Mouse (Mus musculus) forebrain, postnatal 0 days (tissue): Measurements from ENCODE around the gene Acvr2b. TPM values are rescaled to one million over a fixed set of nuclear protein-coding genes. Genes with fewer than 3 reads are reported as not detected.
A peak's percentile ranks its signal among the peaks of the same experiment; 100 is the strongest.

Experiments used
- ATAC-seq: fragments of 200-750 bp; cut with Nextera tagmentation; 2 replicates; pipeline ENCODE4 v1.8.0; 2017; ENCODE audit warnings: mild to moderate bottlenecking, moderate library complexity
- DNase-seq: peaks from one replicate; pipeline ENCODE4 v3.0.0-alpha.2; 2015
- H3K27ac ChIP-seq: fragments of 300-500 bp; sonication (generic); 2 replicates; pipeline ENCODE4 v1.5.1; 2014; ENCODE audit warnings: low read depth, mild to moderate bottlenecking, antibody characterized with exemption, low read length, moderate library complexity, mixed read lengths
- H3K27me3 ChIP-seq: fragments of 300-500 bp; sonication (generic); 2 replicates; pipeline ENCODE4 v1.6.1; 2014; ENCODE audit warnings: mild to moderate bottlenecking, low read length, mixed read lengths; ENCODE audit not compliant: insufficient read depth
- H3K36me3 ChIP-seq: fragments of 300-500 bp; sonication (generic); 2 replicates; pipeline ENCODE4 v1.6.1; 2014; ENCODE audit warnings: mild to moderate bottlenecking, moderate library complexity; ENCODE audit not compliant: insufficient read depth
- H3K4me1 ChIP-seq: fragments of 300-500 bp; sonication (generic); 2 replicates; pipeline ENCODE4 v1.6.1; 2014; ENCODE audit warnings: antibody characterized with exemption; ENCODE audit not compliant: insufficient read depth
- H3K4me2 ChIP-seq: fragments of 300-500 bp; sonication (generic); 2 replicates; pipeline ENCODE4 v1.6.1; 2014; ENCODE audit warnings: low read depth, mild to moderate bottlenecking, moderate library complexity
- H3K4me3 ChIP-seq: fragments of 300-500 bp; sonication (generic); 2 replicates; pipeline ENCODE4 v1.5.1; 2014; ENCODE audit warnings: low read depth, low read length, mixed read lengths
- H3K9ac ChIP-seq: fragments of 300-500 bp; sonication (generic); 2 replicates; pipeline ENCODE4 v1.6.1; 2014; ENCODE audit warnings: mild to moderate bottlenecking
- H3K9me3 ChIP-seq: fragments of 300-500 bp; sonication (generic); 2 replicates; pipeline ENCODE4 v1.6.1; 2016; ENCODE audit warnings: low read length
- CTCF ChIP-seq: sonication (generic); IDR thresholded peaks from 2 replicates; pipeline ENCODE4 v1.5.1; 2016; ENCODE audit warnings: antibody characterized with exemption, control low read depth, low read depth
- WGBS: fragments of 180-500 bp; shearing (Covaris S2); extraction: QIAGEN DNeasy Blood & Tissue Kit; methylation state at CpG from one replicate; pipeline ENCODE4 v1.1.7; 2014; 5-methylcytosine and 5-hydroxymethylcytosine counted together
- polyA plus RNA-seq: library from polyadenylated mRNA; unstranded; fragments of >200 nt; fragmentation: Nextera tagmentation; extraction: Ambion mirVana; gene quantifications from 2 replicates; pipeline ENCODE4 v1.2.1, GENCODE M21; 2015
- total RNA-seq: library from RNA; depleted of rRNA; stranded (reverse); fragments of >200 nt; gene quantifications from 2 replicates; pipeline ENCODE4 v1.2.3, GENCODE M21; 2014

Gene Acvr2b
- total and polyA plus RNA-seq, 2 experiments from 2014 or later: 23.2 to 26.7 TPM

- WGBS: 53% methylated on average over 5 of the region's 5 CpGs
- Histone ChIP-seq H3K4me1 (peaks cover 13% of the 10 kb centered on the region; the same call in 1 of the 2 replicates), H3K4me3 (peak overlapping the region; percentile 96), H3K4me2 (peak overlapping the region; percentile 88), H3K27ac (no peak overlapping the region), H3K27me3 (no peaks in the 10 kb centered on the region), H3K9me3 (no peaks in the 10 kb centered on the region), H3K9ac (0 out of 2 replicates have a peak overlapping the region, but pooled peaks have one; percentile 100), H3K36me3 (no peaks in the 10 kb centered on the region)
- ATAC-seq (no peak), DNase-seq (no peak)
- TF ChIP-seq CTCF: no peak
Measured at GRCm38 (mm10) chr9:119404090-119404489, 2.2 kb downstream of the Acvr2b start.

DNA sequence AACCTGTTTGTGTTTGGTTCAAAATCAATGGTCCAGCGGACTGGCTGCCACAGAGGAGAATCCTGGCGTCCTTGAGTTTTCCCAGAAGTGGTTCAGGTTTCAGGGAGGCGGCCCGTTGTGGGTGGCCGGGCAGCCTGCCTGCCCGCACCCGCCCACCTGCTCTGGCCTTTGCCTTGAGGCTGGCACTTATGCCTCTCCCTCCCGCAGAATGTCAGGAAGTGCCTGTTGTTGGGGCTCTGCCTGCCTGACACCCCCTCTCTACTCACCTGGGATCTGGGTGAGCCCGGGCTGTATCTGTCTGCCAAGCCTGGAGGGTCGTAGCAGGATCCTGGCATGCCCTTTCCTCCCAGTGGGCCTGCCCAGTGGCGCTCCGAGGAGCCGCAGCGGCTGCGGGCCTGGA lies 6.0 kb downstream of the Acvr2b start:
- ATAC-seq: no peak
- Histone ChIP-seq H3K4me3 (no peak overlapping the region), H3K9me3 (no peaks in the 10 kb centered on the region), H3K36me3 (no peaks in the 10 kb centered on the region), H3K9ac (no peak overlapping the region), H3K4me2 (no peak overlapping the region), H3K27ac (no peak overlapping the region), H3K4me1 (peaks cover 11% of the 10 kb centered on the region; the same call in 1 of the 2 replicates), H3K27me3 (no peaks in the 10 kb centered on the region)
- no peak for DNase-seq
- WGBS: 85% methylated on average over 15 of the region's 15 CpGs
- TF ChIP-seq CTCF: no peak

GRCm38 (mm10) chr9:119408898-119409664 lies 7.2 kb downstream of the Acvr2b start:
- H3K27me3 ChIP-seq: no peaks in the 10 kb centered on the region
- no peak overlapping the region for H3K4me2 ChIP-seq
- 0 out of 2 replicates have a peak, but pooled peaks cover 6% of the 10 kb centered on the region for H3K4me1 ChIP-seq
- no peaks in the 10 kb centered on the region for H3K36me3 ChIP-seq
- DNase-seq (no peak), ATAC-seq (no peak)
- no peaks in the 10 kb centered on the region for H3K9me3 ChIP-seq
- TF ChIP-seq CTCF: no peak
- 80% methylated on average over 11 of the region's 11 CpGs for WGBS
- no peak overlapping the region for H3K9ac ChIP-seq
- H3K27ac ChIP-seq: no peak overlapping the region
- no peak overlapping the region for H3K4me3 ChIP-seq

GRCm38 (mm10) chr9:119409864-119410263 lies 7.9 kb downstream of the Acvr2b start:
- no peak overlapping the region for H3K4me3 ChIP-seq
- DNase-seq (no peak), ATAC-seq (no peak)
- H3K27ac ChIP-seq: no peak overlapping the region
- H3K4me2 ChIP-seq: no peak overlapping the region
- 93% methylated on average over 5 of the region's 5 CpGs for WGBS
- H3K9ac ChIP-seq: no peak overlapping the region
- no peak for TF ChIP-seq CTCF
- H3K9me3 ChIP-seq: no peaks in the 10 kb centered on the region
- H3K27me3 ChIP-seq: no peaks in the 10 kb centered on the region
- no peaks in the 10 kb centered on the region for H3K4me1 ChIP-seq
- no peaks in the 10 kb centered on the region for H3K36me3 ChIP-seq

DNA sequence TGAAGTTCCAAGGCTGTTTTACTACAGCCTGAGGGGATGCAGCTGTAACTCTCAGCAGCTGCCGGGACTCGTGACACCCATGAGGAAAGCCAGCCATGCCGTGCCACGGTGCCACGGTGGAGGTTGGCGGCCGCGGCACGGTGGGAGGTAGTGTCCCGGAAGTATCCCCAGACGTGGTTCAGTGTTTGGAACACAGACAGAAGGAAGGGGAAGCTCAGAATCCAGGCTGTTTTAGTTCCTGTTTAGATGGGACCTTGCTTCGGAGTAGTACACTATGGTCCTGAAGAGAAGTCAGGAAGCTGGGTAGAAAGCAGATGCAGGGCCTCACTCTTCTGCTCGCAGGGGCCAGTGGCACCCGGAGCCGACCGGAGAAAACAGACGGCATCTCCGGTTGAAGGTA lies 16.1 kb downstream of the Acvr2b start:
- DNase-seq (no peak), ATAC-seq (no peak)
- WGBS: 80% methylated on average over 18 of the region's 18 CpGs
- H3K9ac ChIP-seq: no peak overlapping the region
- no peak for TF ChIP-seq CTCF
- H3K27me3 ChIP-seq: no peaks in the 10 kb centered on the region
- no peaks in the 10 kb centered on the region for H3K36me3 ChIP-seq
- no peak overlapping the region for H3K27ac ChIP-seq
- H3K4me1 ChIP-seq: no peaks in the 10 kb centered on the region
- no peak overlapping the region for H3K4me3 ChIP-seq
- no peak overlapping the region for H3K4me2 ChIP-seq
- H3K9me3 ChIP-seq: no peaks in the 10 kb centered on the region

DNA sequence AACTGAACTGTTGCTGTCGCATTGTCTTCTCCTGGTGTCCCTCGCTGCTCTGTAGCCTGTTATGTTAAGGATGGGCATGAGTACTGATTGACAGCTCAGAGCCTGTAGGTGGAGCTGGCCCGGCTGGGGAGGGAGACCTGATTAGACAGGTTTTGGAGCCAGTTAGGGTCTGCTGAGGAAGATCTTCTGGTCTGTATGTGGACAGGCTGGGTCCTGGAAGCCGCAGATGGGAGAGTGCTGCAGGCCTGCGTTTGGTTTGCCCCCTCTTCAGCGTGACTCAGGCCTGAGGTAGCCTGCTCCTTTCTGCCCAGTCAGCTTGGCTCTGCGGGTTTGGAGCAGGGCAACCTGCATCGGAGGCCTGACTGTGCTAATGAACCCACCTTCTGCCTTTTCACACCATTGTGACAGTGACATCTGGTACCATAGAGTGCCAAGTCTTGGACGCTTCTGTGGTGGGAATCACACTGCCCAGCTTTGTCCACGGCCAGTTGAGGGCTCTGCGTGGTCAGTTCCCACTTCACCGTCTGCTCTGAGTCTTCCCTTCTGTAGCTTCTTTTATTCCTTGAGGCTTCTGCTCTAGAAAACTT lies 18.0 kb downstream of the Acvr2b start:
- Histone ChIP-seq H3K9ac (no peak overlapping the region), H3K27ac (no peak overlapping the region), H3K27me3 (no peaks in the 10 kb centered on the region), H3K9me3 (no peaks in the 10 kb centered on the region), H3K36me3 (no peaks in the 10 kb centered on the region), H3K4me1 (no peaks in the 10 kb centered on the region), H3K4me3 (no peak overlapping the region), H3K4me2 (no peak overlapping the region)
- ATAC-seq: no peak
- 68% methylated on average over 12 of the region's 12 CpGs for WGBS
- no peak for TF ChIP-seq CTCF
- no peak for DNase-seq
